Mouse (Mus musculus) gastrocnemius, postnatal 4 days (tissue): Measurements from ENCODE around the gene Pdcl3. TPM values are rescaled to one million over a fixed set of nuclear protein-coding genes. Genes with fewer than 3 reads are reported as not detected.
"Not testable (repeated sequence)": the region's sequence is repeated elsewhere in the genome, so short reads cannot be mapped to it uniquely, and the experiment has no call there.

Source experiments
- DNase-seq, 2 experiments: peaks; one replicate each; pipeline ENCODE4 v3.0.0; 2021 to 2022; ENCODE audit warnings: low spot score in 2 of 2, mixed read lengths in 2 of 2
- total RNA-seq, 2 experiments: library from RNA; stranded (reverse); gene quantifications; 2 replicates each; pipeline ENCODE4 v1.2.3; 2021

The Pdcl3 gene
- total RNA-seq, 2 experiments from 2014 or later: 87.1 to 93.4 TPM

DNA sequence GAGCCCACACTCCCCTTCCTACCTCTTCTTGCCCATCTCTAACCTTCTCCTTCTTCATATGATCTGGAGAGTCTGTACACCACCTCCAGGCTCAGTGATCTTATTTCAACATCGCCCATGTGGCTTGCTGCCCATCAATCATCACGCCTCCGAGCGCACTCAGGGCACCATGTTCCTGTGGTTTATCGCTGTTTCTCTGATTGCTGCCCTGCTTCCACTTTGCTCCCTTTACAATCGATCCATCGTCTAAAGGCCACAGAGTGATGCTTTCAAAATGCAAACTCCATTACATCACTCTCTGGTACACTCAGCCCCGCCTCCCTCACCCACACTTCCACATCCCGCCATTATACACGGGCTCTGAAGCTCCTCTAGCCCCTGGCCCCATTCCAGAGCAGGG, 30.1 kb downstream of the Pdcl3 start:
- DNase-seq: no peak

DNA sequence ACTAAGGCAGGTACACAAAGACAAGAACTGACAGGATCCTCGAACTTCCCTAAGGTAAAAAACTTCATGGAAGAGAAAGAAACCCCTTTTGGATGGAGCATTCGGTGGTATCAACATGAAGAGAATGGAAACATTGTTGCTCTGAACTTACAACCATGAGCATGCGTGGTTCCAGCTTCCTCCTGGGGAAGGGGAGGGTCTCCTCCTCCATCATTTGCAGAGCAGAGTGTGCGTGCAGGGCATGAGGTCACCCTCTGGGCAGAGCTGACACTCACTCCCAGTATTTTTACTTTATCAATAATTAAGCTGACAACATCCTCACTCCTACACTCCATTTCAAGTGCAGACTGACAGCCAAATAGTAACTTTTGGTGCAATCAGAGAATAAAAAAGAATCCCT, 32.5 kb downstream of the Pdcl3 start:
- DNase-seq: no peak

DNA sequence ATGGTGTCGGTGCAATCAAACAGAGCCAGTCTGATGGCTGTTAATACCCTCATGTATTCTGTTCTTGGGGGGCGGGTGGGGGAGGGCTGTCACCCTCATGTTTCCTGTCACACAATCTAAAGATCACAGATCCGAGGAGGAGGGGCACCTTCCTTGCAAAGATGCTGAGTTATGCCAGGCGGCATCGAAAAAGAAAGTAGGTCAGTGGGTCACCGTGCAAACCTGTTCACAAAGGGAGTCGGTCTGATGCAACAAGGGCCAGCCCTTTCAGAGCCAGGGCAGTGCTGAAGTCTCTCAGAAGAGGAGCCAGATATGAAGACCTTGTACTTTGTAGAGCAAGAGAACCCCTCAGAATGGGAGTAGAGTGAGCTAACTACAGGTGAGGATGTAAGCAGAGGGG, 39.7 kb downstream of the Pdcl3 start:
- no peak for DNase-seq

DNA sequence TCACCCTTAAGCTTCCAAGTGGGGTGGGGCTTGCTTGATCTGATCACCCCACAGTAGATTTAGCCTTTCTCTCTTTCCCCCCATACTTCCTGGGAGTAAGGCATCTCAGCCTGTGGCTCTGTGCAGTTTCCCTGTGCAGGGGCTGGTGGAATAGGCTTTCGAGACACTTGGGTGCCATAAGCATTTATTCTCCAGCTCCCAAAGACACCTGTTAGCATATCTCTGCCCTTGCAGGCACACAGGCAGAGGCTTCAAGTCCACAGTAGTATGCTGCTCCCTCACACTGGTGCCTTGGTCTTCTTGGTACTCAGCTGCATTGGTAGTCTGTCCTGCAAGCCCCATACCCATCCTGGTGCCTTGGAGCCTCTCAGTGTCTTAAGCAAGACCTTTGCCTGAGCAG, 40.4 kb downstream of the Pdcl3 start:
- no peak for DNase-seq

DNA sequence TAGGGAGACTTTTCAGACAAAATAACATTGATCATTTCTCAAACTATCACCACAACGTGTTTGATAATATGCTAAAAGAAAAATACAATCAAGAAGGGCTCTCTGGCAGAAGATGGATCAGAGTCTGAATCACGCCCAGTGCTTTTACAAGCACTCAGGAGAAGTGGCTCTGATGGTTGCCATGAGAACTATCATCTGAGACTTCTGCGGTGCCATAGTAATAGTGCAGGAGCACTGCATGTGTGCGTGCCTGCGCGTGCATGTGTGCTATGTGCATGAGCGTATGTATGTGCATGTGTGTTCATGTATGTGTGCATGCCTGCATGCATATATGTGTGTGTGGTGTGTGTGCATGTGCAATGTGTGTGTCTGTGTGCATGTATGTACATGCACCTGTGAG, 43.8 kb downstream of the Pdcl3 start:
- DNase-seq: no peak

DNA sequence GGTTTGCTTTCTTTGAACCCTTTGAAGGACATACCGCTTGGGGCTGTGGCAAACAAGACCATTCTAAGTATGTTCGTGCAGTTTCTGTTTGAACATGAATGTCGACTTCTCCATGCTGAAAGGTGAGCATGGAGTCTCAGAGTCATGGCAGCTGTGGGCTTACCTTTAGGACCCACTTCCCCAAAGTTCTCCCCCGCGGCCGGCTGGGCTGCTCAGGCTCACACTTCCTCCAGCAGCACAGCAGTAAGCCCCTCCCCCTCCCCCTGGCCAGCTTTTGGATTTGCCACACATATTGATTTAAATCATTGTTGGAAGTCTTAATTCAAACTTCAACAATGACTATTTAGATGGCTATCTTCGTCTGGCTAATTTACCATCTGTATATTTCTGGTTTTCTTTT, 44.7 kb downstream of the Pdcl3 start:
- no peak for DNase-seq

DNA sequence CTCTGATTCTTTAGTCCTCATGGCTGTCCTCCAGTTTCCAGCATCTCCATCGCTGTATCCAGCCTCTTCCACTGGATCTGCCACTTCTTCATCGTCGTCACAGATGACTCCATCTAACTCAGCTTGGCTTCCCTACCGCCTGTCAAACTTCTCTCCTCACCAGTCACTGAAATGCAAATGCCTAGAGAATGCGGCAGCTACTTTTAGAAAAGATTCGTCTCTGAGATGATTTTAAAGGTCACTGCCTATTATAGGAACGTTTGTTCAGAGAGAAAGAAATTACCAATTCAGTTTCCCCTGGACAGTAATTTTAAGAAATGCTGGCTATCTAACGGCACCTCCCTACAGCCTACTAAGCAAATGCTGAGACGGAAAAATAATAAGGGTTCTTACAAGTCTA, 50.4 kb downstream of the Pdcl3 start:
- no peak for DNase-seq

DNA sequence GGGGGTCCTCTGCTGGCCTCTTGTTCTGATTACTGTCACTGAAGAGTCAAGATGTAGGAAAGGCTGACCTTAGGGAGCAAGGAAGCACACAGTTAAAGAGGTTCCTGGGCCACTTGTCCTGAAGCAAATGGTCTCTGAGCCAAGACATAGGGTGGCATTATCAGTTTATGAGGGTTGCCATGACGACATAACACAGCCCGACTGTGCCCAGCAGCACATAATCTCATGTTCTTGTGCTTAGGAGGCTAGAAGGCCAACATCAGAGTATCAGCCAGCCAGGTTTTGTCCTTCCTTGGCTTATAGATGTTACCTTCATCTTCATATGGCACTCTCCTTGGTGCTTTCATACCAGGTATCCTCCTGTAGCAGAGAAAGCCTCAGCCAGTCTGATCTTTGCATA, 56.8 kb downstream of the Pdcl3 start:
- no peak for DNase-seq

DNA sequence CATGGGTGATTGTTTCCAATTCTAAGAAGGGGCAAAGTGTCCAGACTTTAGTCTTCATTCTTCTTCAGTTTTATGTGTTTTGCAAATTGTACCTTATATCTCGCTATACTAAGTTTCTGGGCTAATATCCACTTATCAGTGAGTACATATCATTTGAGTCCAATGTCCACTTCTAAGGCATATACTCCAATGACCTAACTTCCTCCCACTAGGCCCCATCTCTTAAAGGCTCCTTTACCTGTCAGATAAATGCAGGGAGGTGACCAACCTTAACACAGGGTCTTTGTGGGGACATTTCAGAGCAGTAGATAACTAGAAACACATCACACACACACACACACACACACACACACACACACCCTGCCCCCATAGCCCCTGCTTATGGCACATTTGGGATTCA, 59.0 kb downstream of the Pdcl3 start:
- not testable (repeated sequence) for DNase-seq

DNA sequence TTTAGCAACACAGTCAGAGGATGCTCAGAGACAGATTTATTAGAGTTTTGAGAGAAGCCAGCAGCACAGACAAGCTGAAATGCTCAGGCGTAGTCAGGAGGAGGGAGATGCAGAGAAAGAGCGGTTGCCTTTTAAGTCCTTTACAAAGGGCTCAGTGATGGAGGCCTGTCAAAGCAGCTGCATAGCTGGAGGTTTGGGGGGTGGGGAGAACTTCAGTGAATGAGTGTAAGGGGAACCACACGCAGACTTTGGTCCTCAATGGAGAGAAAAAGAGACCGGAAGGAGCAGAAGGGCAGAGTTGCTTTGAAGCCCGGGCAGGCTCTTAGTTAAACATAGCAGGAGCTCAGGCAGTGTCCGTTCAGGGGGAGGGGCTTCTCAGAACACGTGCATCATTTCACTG, 61.3 kb downstream of the Pdcl3 start:
- DNase-seq: no peak

Other genes with a start within 250 kb of the Pdcl3 start
- 1 to 10 TPM; 3.0 to 3.7 TPM for gene Lonrf2, start 148.9 kb upstream of the Pdcl3 start, total RNA-seq
- gene Chst10, start 87.4 kb upstream of the Pdcl3 start, total RNA-seq: 1 to 10 TPM; 1.6 to 1.7 TPM
- gene Nms, start 46.5 kb upstream of the Pdcl3 start, total RNA-seq: not detected
- 1 to 10 TPM; 7.4 to 7.5 TPM for gene Npas2, start 208.1 kb downstream of the Pdcl3 start, total RNA-seq